ENCODE assay signal across 13 mouse cellular contexts in the genomic region with DNA sequence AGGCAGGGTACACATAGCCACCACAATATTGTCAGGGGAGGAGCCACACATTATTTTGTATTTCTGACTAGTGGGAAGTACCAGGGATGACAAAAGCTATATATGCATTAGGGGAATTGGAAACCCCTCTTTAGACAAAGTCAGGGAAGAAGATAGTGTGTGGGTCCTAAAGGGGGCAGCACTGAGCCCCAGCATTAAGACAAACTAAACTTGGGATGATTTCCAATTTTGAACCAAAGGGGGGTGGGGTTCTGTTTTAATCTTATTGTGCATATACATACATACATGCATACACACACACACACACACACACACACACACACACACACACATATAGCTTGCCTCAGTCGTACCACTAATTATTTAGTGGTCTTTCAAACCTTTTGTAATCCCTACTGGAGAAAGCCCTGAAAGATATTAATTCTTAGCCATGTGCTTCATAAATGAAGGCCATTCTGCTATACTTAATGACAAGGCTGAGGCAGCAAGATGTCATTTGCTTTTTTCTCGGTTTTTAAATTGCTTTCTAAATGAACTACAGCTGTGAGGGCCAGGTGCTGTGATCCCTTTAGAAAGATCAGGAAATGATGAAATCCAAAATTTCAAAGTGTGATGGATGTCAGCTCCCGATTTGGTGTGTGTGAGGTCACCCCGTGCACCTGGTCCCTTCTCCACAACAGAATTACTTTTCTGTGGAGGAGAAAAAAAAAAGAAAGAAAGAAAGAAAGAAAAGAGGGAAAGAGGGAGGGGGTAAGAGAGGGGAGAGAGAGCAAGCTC.
DNase-seq lines count a peak whose midpoint lies in the region; ATAC-seq and TF ChIP-seq lines count a peak whose summit lies in the region.
"Had no signal": no experiment of that assay in that cellular context is flagged by ENCODE, and none has a peak within 500 bp of the region (broad histone marks: within the 10 kb centered on the region; RNA-seq: fewer than 3 reads in every experiment).

No protein-coding gene starts in this region.

- peak; percentile 48 for DNase-seq in embryonic facial prominence, embryonic 11.5 days (ENCODE audit: low spot score)
- no peak for DNase-seq in embryonic facial prominence, embryonic 10.5 days (ENCODE audit: low spot score)
- no peak for DNase-seq in liver, postnatal 0 days
- DNase-seq in liver, embryonic 11.5 days (ENCODE audit: low spot score) = no peak
- DNase-seq in R1 (ENCODE audit: low read depth, low spot score) = peak; percentile 3
- no peak for DNase-seq in urinary bladder, postnatal 36 days (ENCODE audit: low spot score in 2 of 2)
- DNase-seq in heart, embryonic 10.5 days (ENCODE audit: low spot score) = no peak

- no peaks in the 10 kb centered on the region for H3K9me3 ChIP-seq in embryonic facial prominence, embryonic 11.5 days (replicated peaks; ENCODE audit: control insufficient read depth, low read length)
- H3K9me3 ChIP-seq in embryonic facial prominence, embryonic 10.5 days = no peaks in the 10 kb centered on the region
- no peaks in the 10 kb centered on the region for H3K9me3 ChIP-seq in liver, postnatal 0 days (ENCODE audit: low read length)
- H3K9me3 ChIP-seq in liver, embryonic 11.5 days (ENCODE audit: control insufficient read depth, low read length) = no peaks in the 10 kb centered on the region
- no peaks in the 10 kb centered on the region for H3K9me3 ChIP-seq in limb, embryonic 13.5 days
- no peaks in the 10 kb centered on the region for H3K9me3 ChIP-seq in heart, embryonic 10.5 days
- H3K9me3 ChIP-seq: heart, embryonic 15.5 days; intestine, embryonic 15.5 days had no signal

- H3K36me3 ChIP-seq in embryonic facial prominence, embryonic 11.5 days (replicated peaks; ENCODE audit: control insufficient read depth, insufficient read depth, low read depth, low read length) = no peaks in the 10 kb centered on the region
- H3K36me3 ChIP-seq in embryonic facial prominence, embryonic 10.5 days (replicated peaks) = no peaks in the 10 kb centered on the region
- no peaks in the 10 kb centered on the region for H3K36me3 ChIP-seq in liver, postnatal 0 days (replicated peaks; ENCODE audit: insufficient read depth, low read length)
- H3K36me3 ChIP-seq in liver, embryonic 11.5 days (ENCODE audit: control insufficient read depth, insufficient read depth, low read length) = no peaks in the 10 kb centered on the region
- no peaks in the 10 kb centered on the region for H3K36me3 ChIP-seq in limb, embryonic 13.5 days
- H3K36me3 ChIP-seq in heart, embryonic 10.5 days = no peaks in the 10 kb centered on the region
- H3K36me3 ChIP-seq: heart, embryonic 15.5 days; intestine, embryonic 15.5 days had no signal

- no peak overlapping the region for H3K9ac ChIP-seq in embryonic facial prominence, embryonic 11.5 days (replicated peaks; ENCODE audit: low read length)
- no peak overlapping the region for H3K9ac ChIP-seq in liver, postnatal 0 days (replicated peaks)
- no peak overlapping the region for H3K9ac ChIP-seq in liver, embryonic 11.5 days (ENCODE audit: low read depth, low read length)
- H3K9ac ChIP-seq in limb, embryonic 13.5 days = no peak overlapping the region
- H3K9ac ChIP-seq: heart, embryonic 15.5 days; intestine, embryonic 15.5 days had no signal

- no peaks in the 10 kb centered on the region for H3K27me3 ChIP-seq in embryonic facial prominence, embryonic 11.5 days (ENCODE audit: control insufficient read depth, insufficient read depth, low read length)
- no peaks in the 10 kb centered on the region for H3K27me3 ChIP-seq in embryonic facial prominence, embryonic 10.5 days (replicated peaks; ENCODE audit: low read depth, poor library complexity, severe bottlenecking)
- H3K27me3 ChIP-seq in liver, postnatal 0 days (ENCODE audit: insufficient read depth, low read length) = no peaks in the 10 kb centered on the region
- no peaks in the 10 kb centered on the region for H3K27me3 ChIP-seq in liver, embryonic 11.5 days (replicated peaks; ENCODE audit: control insufficient read depth, insufficient read depth, low read length)
- no peaks in the 10 kb centered on the region for H3K27me3 ChIP-seq in limb, embryonic 13.5 days
- no peaks in the 10 kb centered on the region for H3K27me3 ChIP-seq in heart, embryonic 10.5 days (ENCODE audit: insufficient read depth, poor library complexity, severe bottlenecking)
- H3K27me3 ChIP-seq: heart, embryonic 15.5 days; intestine, embryonic 15.5 days; Patski had no signal

- no peak for ATAC-seq in embryonic facial prominence, embryonic 11.5 days (replicated peaks; ENCODE audit: insufficient number of reproducible peaks, low FRiP score, low TSS enrichment, low read depth)
- no peak for ATAC-seq in liver, postnatal 0 days
- ATAC-seq in liver, embryonic 11.5 days (replicated peaks; ENCODE audit: low FRiP score) = no peak
- ATAC-seq in limb, embryonic 13.5 days (ENCODE audit: low FRiP score, low read depth) = peak; percentile 32; the same call in 1 of the 2 replicates
- ATAC-seq: intestine, embryonic 15.5 days; Patski had no signal

- 0 out of 2 replicates have a peak, but pooled peaks have one; percentile 16 for TF ChIP-seq CTCF in liver, postnatal 0 days (IDR thresholded peaks at IDR 0.05; ENCODE audit: low read depth)

- H3K4me1 ChIP-seq in embryonic facial prominence, embryonic 11.5 days (ENCODE audit: control insufficient read depth, insufficient read depth, low read length) = no peaks in the 10 kb centered on the region
- H3K4me1 ChIP-seq in embryonic facial prominence, embryonic 10.5 days = no peaks in the 10 kb centered on the region; the same call in 1 of the 2 replicates
- no peaks in the 10 kb centered on the region for H3K4me1 ChIP-seq in liver, postnatal 0 days (ENCODE audit: insufficient read depth)
- H3K4me1 ChIP-seq in liver, embryonic 11.5 days (replicated peaks; ENCODE audit: control insufficient read depth, insufficient read depth, low read length) = no peaks in the 10 kb centered on the region
- H3K4me1 ChIP-seq in limb, embryonic 13.5 days = peaks cover 11% of the 10 kb centered on the region; the same call in 1 of the 2 replicates
- no peaks in the 10 kb centered on the region for H3K4me1 ChIP-seq in heart, embryonic 10.5 days
- H3K4me1 ChIP-seq: heart, embryonic 15.5 days; intestine, embryonic 15.5 days had no signal

- no peak overlapping the region for H3K27ac ChIP-seq in embryonic facial prominence, embryonic 11.5 days (replicated peaks; ENCODE audit: low read depth, low read length)
- H3K27ac ChIP-seq in embryonic facial prominence, embryonic 10.5 days (replicated peaks) = no peak overlapping the region
- H3K27ac ChIP-seq in liver, postnatal 0 days (ENCODE audit: low read depth) = no peak overlapping the region
- no peak overlapping the region for H3K27ac ChIP-seq in liver, embryonic 11.5 days (ENCODE audit: low read depth, low read length)
- H3K27ac ChIP-seq in limb, embryonic 13.5 days = no peak overlapping the region
- no peak overlapping the region for H3K27ac ChIP-seq in heart, embryonic 10.5 days
- H3K27ac ChIP-seq: heart, embryonic 15.5 days; intestine, embryonic 15.5 days; macrophage had no signal

- no peak for TF ChIP-seq EP300 in liver, postnatal 0 days (IDR thresholded peaks at IDR 0.05; ENCODE audit: low read depth)

- WGBS in embryonic facial prominence, embryonic 11.5 days = 38% methylated on average over 4 of the region's 4 CpGs
- 52% methylated on average over 4 of the region's 4 CpGs for WGBS in embryonic facial prominence, embryonic 10.5 days
- 67% methylated on average over 4 of the region's 4 CpGs for WGBS in liver, postnatal 0 days (ENCODE audit: insufficient replicate concordance)
- 74% methylated on average over 4 of the region's 4 CpGs for WGBS in liver, embryonic 11.5 days
- 9% methylated on average over 4 of the region's 4 CpGs for WGBS in limb, embryonic 13.5 days
- WGBS in heart, embryonic 10.5 days = 71% methylated on average over 4 of the region's 4 CpGs

- H3K4me2 ChIP-seq in embryonic facial prominence, embryonic 11.5 days (ENCODE audit: low read depth, low read length) = no peak overlapping the region
- H3K4me2 ChIP-seq in liver, postnatal 0 days (ENCODE audit: low read depth, low read length) = no peak overlapping the region
- H3K4me2 ChIP-seq in liver, embryonic 11.5 days = no peak overlapping the region
- no peak overlapping the region for H3K4me2 ChIP-seq in limb, embryonic 13.5 days (replicated peaks)
- H3K4me2 ChIP-seq: heart, embryonic 15.5 days; intestine, embryonic 15.5 days had no signal

- no peak overlapping the region for H3K4me3 ChIP-seq in embryonic facial prominence, embryonic 11.5 days (ENCODE audit: low read depth, low read length)
- H3K4me3 ChIP-seq in embryonic facial prominence, embryonic 10.5 days = no peak overlapping the region
- no peak overlapping the region for H3K4me3 ChIP-seq in liver, postnatal 0 days (ENCODE audit: low read depth, low read length)
- H3K4me3 ChIP-seq in liver, embryonic 11.5 days (ENCODE audit: low read depth, low read length) = no peak overlapping the region
- H3K4me3 ChIP-seq in limb, embryonic 13.5 days = no peak overlapping the region
- no peak overlapping the region for H3K4me3 ChIP-seq in heart, embryonic 10.5 days
- H3K4me3 ChIP-seq: heart, embryonic 15.5 days; intestine, embryonic 15.5 days; myocyte had no signal

Comparison
In these comparisons a context has a peak if more than half of its experiments do, and no peak if none do; other contexts are left out.
1. DNase-seq: peak in embryonic facial prominence, embryonic 11.5 days (single experiment) and R1 (single experiment); none in embryonic facial prominence, embryonic 10.5 days (single experiment), liver, postnatal 0 days (single experiment), liver, embryonic 11.5 days (single experiment), urinary bladder, postnatal 36 days (0 of 2) and heart, embryonic 10.5 days (single experiment).